Mouse (Mus musculus) embryonic fibroblast, embryonic 13.5 days (primary cell): ENCODE measurements at regions not wholly inside any gene's neighbourhood (a gene's known extent, or its start where the extent isn't known, plus 50 kb on each side); places are given as distances from the start of the nearest gene placed in this dataset.

Experiments used
- CTCF ChIP-seq: IDR thresholded peaks from 2 replicates; pipeline ENCODE4 v1.5.1; 2011; ENCODE audit warnings: mild to moderate bottlenecking, control low read depth, low read length, moderate library complexity, borderline replicate concordance; ENCODE audit not compliant: insufficient read depth
- POLR2A ChIP-seq: IDR thresholded peaks from 2 replicates; pipeline ENCODE4 v1.6.1; 2011; ENCODE audit warnings: low read depth, mild to moderate bottlenecking, control low read depth, low read length, moderate library complexity

DNA sequence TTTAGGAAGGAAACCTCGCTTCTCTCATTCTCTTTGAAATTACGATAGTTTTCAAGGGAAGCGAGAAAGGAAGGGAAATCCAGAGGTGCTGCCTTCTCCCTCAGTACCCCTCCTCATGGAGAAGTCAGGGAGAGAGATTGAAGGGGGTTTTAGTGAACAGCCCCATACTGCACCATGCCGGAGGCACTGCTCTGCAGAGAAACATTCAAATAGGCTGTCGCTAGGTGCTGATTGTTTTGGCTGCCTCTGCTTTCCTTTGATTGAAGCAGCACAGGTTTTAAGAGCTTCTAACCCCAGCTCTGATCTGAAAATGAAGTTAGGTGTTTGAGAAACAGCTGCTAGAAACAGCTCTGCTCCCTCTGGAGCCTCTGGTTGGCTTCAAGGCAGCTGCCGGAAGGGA, 610.5 kb upstream of the Got2 start:
- no peak for TF ChIP-seq CTCF
- no peak for TF ChIP-seq POLR2A
